Mouse (Mus musculus) forebrain, embryonic 13.5 days (tissue): ENCODE measurements around the gene Bcl3. TPM values are rescaled to one million over a fixed set of nuclear protein-coding genes. Genes with fewer than 3 reads are reported as not detected.

Source experiments
- ATAC-seq: fragments of 200-750 bp; cut with Nextera tagmentation; 2 replicates; pipeline ENCODE4 v1.8.0; 2017
- H3K27ac ChIP-seq: fragments of 300-500 bp; sonication (generic); 2 replicates; pipeline ENCODE4 v1.5.1; 2015; ENCODE audit warnings: inconsistent platforms, mild to moderate bottlenecking, moderate library complexity
- H3K27me3 ChIP-seq: fragments of 300-500 bp; sonication (generic); 2 replicates; pipeline ENCODE4 v1.6.1; 2015; ENCODE audit warnings: mild to moderate bottlenecking, inconsistent platforms
- H3K36me3 ChIP-seq: fragments of 300-500 bp; sonication (generic); 2 replicates; pipeline ENCODE4 v1.6.1; 2015; ENCODE audit warnings: mild to moderate bottlenecking, inconsistent platforms; ENCODE audit not compliant: poor library complexity, severe bottlenecking
- H3K4me1 ChIP-seq: fragments of 300-500 bp; sonication (generic); 2 replicates; pipeline ENCODE4 v1.6.1; 2015; ENCODE audit warnings: inconsistent platforms
- H3K4me2 ChIP-seq: fragments of 300-500 bp; sonication (generic); 2 replicates; pipeline ENCODE4 v1.6.1; 2015; ENCODE audit warnings: inconsistent platforms, mild to moderate bottlenecking, moderate library complexity
- H3K4me3 ChIP-seq: fragments of 300-500 bp; sonication (generic); 2 replicates; pipeline ENCODE4 v1.5.1; 2015; ENCODE audit warnings: mild to moderate bottlenecking, inconsistent platforms
- H3K9ac ChIP-seq: fragments of 300-500 bp; sonication (generic); 2 replicates; pipeline ENCODE4 v1.6.1; 2015; ENCODE audit warnings: mild to moderate bottlenecking, inconsistent platforms
- H3K9me3 ChIP-seq: fragments of 300-500 bp; sonication (generic); replicated peaks from 2 replicates; pipeline ENCODE4 v1.6.1; 2016; ENCODE audit warnings: inconsistent platforms
- WGBS: fragments of 180-500 bp; shearing (Covaris S2); methylation state at CpG from one replicate; pipeline ENCODE4 v1.1.7; 2015; 5-methylcytosine and 5-hydroxymethylcytosine counted together
- polyA plus RNA-seq: library from polyadenylated mRNA; unstranded; fragments of >200 nt; fragmentation: Nextera tagmentation; extraction: Ambion mirVana; gene quantifications from 2 replicates; pipeline ENCODE4 v1.2.1, GENCODE M21; 2015

Gene Bcl3
- polyA plus RNA-seq, result 0.23 and 0.49 TPM in 2 replicates

DNA sequence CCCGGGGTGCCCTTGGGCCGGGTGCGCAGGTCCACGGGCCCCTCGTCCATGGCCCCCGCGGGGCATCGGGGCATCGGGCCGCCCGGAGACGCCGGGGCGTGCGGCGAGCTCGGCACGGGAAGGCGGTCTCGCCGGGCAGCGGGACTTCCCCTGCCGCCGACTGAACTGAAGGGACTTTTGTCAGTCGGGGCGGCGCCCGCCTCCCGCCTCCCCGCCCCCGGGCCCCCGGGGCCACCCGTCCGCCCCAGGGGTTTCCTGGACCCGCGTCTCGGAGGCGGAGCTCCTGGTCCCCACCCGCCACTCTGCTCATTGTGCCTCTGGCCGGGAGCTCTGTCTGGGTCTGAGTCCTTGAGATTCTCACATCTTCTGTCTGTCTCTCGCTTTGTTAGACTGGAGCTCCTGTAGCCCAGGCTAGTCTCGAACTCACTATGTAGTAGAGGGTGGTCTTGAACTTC lies at the start of gene Bcl3:
Gene Bcl3 (minus strand): TSS at position 167 of the 455 bp plus-strand sequence.
- H3K9me3 ChIP-seq, result no peaks in the 10 kb centered on the region
- ATAC-seq, result no peak
- H3K9ac ChIP-seq, result peak within 1 kb of the TSS; percentile 48; the same call in 1 of the 2 replicates
- peaks cover 15% of the 10 kb centered on the region for H3K4me1 ChIP-seq
- WGBS, result 1% methylated on average over 19 of the region's 42 CpGs
- H3K4me3 ChIP-seq, result peak within 1 kb of the TSS; percentile 26
- H3K27me3 ChIP-seq, result peaks cover 66% of the 10 kb centered on the region
- H3K4me2 ChIP-seq, result peak within 1 kb of the TSS; percentile 56
- H3K27ac ChIP-seq, result no peak within 1 kb of the TSS
- H3K36me3 ChIP-seq, result no peaks in the 10 kb centered on the region

DNA sequence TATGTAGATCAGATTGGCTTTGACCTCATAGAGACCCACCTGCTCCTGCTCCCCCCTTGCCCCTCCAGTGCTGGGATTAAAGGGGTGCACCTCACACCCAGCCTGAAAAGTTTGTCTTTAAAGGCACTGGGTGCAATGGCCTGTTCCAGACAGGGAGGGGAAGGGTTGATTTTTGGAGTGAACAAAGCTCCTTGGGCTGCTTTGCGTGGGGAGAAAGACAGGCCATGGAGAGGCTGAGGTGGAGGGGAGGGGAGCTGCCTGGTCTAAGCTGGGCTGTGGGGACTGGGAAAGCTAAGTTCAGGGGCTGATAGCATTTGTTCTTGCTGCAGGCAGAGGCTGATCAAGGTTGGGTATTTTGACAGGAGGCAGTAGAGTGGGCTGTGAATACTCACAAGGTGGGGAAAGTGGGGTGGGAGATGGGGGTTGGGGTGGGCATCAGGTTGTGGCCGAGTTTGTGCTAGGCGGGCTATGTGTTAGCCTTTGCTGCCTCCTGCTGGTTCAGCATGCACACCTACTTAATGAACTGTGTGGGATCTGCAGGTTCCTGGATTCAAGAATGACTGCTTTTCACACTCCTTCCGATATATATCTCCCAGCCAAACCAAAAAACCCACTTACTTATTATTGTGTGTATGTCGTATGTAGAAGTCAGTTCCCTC lies 49.5 kb upstream of the Bcl3 start:
- H3K27ac ChIP-seq, result no peak overlapping the region
- no peak overlapping the region for H3K9ac ChIP-seq
- no peaks in the 10 kb centered on the region for H3K4me1 ChIP-seq
- no peak overlapping the region for H3K4me2 ChIP-seq
- no peak overlapping the region for H3K4me3 ChIP-seq
- H3K36me3 ChIP-seq, result no peaks in the 10 kb centered on the region
- ATAC-seq, result no peak
- H3K9me3 ChIP-seq, result no peaks in the 10 kb centered on the region
- no peaks in the 10 kb centered on the region for H3K27me3 ChIP-seq
- WGBS, result 49% methylated on average over 5 of the region's 5 CpGs

DNA sequence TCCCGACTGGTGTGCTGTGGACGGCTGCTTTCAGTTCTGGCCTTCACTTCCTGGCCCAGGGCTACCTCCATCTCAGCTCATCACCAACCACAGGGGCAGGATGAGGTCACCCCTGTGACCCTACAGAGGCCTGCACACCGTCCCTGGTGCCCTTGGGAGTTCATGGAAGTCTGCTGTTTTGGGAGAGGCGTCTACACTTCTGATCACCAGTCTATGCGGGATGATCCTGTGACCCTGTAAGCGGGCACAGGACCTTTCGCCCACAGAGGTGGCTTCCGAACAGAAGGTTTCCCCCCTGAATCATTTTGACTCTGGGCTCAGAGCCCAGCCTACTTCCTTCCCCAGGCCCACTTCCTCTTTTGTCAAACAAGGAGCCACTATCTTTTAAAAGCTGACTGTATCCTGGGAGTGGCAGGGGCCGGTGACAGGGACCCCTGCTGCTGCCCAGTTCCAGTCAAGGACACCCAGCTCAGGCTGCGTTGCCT lies 48.6 kb upstream of the Bcl3 start:
- ATAC-seq, result no peak
- no peak overlapping the region for H3K9ac ChIP-seq
- WGBS, result 70% methylated on average over 10 of the region's 10 CpGs
- H3K9me3 ChIP-seq, result no peaks in the 10 kb centered on the region; the same call in 1 of the 2 replicates
- H3K4me1 ChIP-seq, result no peaks in the 10 kb centered on the region
- H3K27ac ChIP-seq, result no peak overlapping the region
- no peak overlapping the region for H3K4me2 ChIP-seq
- H3K36me3 ChIP-seq, result no peaks in the 10 kb centered on the region
- no peak overlapping the region for H3K4me3 ChIP-seq
- H3K27me3 ChIP-seq, result no peaks in the 10 kb centered on the region

DNA sequence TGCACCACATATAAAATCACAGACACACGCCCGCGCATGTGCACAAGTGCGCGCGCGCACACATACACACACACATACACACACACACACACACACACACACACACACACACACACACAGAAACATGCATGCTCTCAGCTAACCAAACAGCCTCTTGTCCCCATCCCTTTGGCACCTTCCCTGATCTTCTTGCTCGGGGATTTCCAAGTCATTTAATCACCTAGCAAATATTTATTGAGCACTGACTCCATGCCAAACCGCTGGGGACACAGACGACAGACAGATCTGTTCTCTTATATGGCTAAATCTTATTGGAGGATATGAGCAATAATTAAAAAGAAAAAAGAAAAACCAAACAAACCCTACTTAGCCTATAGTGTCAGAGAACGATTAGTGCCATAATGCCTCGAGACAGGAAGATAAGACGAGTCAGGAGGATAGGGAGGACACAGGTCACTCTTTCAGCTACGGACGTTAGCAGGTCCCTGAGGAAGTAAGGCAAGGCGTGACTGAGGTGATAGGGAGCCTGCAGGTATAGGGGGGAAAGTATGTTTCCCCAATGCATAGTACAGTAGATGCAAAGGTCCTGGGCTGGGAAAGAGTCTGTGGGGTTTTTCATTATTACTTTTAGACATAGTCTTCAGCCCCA lies 45.3 kb upstream of the Bcl3 start:
- WGBS, result 89% methylated on average over 16 of the region's 16 CpGs
- Histone ChIP-seq H3K27me3 (no peaks in the 10 kb centered on the region), H3K4me1 (no peaks in the 10 kb centered on the region), H3K9ac (no peak overlapping the region), H3K4me3 (no peak overlapping the region), H3K27ac (no peak overlapping the region), H3K9me3 (no peaks in the 10 kb centered on the region; the same call in 1 of the 2 replicates), H3K4me2 (no peak overlapping the region), H3K36me3 (no peaks in the 10 kb centered on the region)
- no peak for ATAC-seq

DNA sequence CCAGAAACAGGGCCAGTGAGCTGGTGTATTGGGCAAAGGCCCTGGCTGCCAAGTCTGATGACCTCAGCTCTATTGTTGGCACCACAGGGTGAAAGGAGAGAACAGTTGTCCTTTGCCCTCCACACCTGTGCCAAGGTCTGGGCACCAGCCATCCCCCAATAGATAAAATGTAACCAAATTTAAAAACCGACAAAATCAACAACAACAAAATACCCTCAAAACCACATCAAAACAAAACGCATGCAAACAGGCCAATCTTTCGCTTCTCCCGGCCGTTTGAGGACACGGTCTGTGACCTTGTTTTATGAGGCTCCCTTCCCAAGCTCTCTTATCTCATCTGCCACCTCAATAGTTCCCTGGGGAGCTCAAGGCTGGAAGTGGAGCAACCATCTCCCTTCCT lies 43.9 kb upstream of the Bcl3 start:
- no peak overlapping the region for H3K4me2 ChIP-seq
- no peak overlapping the region for H3K4me3 ChIP-seq
- no peaks in the 10 kb centered on the region for H3K36me3 ChIP-seq
- no peak overlapping the region for H3K9ac ChIP-seq
- ATAC-seq, result no peak
- H3K27me3 ChIP-seq, result no peaks in the 10 kb centered on the region
- no peaks in the 10 kb centered on the region; the same call in 1 of the 2 replicates for H3K9me3 ChIP-seq
- H3K4me1 ChIP-seq, result no peaks in the 10 kb centered on the region
- 91% methylated on average over 6 of the region's 6 CpGs for WGBS
- no peak overlapping the region for H3K27ac ChIP-seq

DNA sequence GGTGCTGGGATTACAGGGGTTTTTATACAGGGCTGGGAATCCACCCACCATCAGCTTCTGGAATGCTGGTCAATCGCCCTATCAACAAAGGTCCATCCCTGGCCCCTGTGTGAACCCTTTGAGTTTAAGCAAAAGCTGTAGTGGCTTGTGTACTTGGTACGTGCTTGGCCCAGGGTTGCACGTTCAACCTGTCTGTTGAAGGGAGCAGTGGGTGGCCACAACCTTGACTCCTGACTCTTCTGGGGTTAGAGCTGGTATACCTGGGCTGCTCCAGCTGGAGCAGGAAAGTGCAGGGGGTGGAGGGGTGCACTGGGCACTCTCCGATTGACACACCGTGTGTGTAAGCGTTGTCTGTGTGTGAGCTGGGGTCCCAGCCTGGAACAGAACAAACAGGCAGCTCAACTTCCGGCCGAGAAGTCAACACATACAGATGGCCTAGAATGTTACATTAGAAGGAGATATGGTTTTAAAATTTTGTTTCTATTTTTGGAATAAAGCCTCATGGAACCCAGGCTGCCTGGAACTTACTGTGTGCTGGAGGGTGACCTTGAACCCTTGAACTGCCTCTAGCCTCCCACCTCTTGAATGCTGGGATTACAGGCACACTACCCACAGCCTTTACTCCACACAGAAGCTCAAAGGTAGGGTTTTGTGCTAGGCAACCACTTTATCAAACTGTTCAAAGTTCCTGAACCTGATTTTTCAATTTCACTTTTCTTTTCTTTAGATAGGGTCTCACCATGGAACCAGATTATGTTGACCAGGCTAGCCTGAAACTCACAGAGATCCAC lies 42.9 kb upstream of the Bcl3 start:
- Histone ChIP-seq H3K4me1 (no peaks in the 10 kb centered on the region), H3K4me3 (no peak overlapping the region), H3K9ac (no peak overlapping the region), H3K9me3 (no peaks in the 10 kb centered on the region; the same call in 1 of the 2 replicates), H3K27ac (no peak overlapping the region), H3K27me3 (no peaks in the 10 kb centered on the region), H3K36me3 (no peaks in the 10 kb centered on the region), H3K4me2 (no peak overlapping the region)
- 79% methylated on average over 8 of the region's 8 CpGs for WGBS
- ATAC-seq, result no peak

DNA sequence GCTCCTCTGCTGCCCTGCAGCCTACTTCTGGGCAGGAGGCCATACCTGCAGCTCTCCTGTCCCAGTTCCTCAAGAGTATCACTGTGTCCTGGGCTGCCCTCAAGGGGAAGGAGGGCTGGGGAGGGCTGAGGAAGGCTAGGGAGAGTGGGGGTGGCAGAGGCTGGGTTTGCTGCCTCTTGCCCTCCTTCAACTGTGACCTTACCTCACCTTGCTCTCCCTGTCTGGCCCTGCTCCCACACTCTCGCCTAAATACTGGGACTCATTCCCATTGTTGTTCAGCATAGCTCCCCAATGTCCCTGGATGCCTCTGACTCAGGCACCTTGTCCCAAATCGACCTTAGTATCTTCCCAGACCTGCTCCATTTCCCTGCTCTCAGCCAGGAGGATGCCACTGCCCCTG lies 41.7 kb upstream of the Bcl3 start:
- Histone ChIP-seq H3K27me3 (no peaks in the 10 kb centered on the region), H3K4me2 (no peak overlapping the region), H3K27ac (no peak overlapping the region), H3K4me3 (no peak overlapping the region), H3K9me3 (no peaks in the 10 kb centered on the region; the same call in 1 of the 2 replicates), H3K36me3 (no peaks in the 10 kb centered on the region), H3K9ac (no peak overlapping the region), H3K4me1 (no peaks in the 10 kb centered on the region)
- 43% methylated on average over 2 of the region's 2 CpGs for WGBS
- no peak for ATAC-seq

DNA sequence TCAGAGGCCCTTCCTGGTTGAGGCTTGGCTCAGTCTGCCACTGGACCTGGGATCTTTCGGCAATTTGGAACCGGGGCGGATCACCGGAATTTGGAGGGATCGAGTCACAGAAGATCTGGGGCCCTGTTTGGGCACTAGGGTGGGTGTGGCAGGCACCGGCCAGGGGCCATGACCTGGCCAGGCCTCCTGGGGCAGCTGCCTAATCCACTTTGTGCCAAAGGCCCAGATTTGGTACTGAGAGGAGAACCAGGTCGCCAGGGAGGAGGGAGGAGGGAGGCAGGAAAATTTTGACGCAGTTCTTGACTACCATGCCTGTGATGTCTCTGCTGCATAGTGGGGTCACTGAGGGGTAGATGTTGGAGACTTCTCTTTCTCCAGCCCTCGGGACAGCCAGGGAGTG lies 38.6 kb upstream of the Bcl3 start, which contains the start of gene Ceacam16:
Gene Ceacam16 (minus strand): TSS at position 101 of the 400 bp plus-strand sequence.
- Histone ChIP-seq H3K4me3 (no peak within 1 kb of the TSS), H3K27me3 (no peaks in the 10 kb centered on the region)
- WGBS, result 83% methylated on average over 9 of the region's 9 CpGs

DNA sequence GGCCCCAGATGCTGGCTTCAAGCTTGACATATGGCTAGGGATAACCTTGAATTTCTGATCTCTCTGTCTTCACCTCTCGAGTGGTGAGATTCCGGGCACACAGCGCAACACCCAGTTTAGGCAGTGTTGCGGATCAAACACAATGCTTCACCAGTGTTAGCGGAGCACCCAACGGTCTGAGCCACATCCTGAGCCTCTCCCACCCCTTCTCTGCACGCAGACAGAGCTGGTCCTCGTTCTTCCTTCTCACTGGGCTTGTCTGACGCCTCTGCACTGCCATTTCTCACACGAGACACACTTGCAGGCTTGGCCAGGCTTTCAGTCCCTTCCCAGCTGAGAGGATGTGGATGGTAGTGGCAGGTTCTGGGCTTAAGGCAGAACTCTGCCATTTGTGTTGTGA lies 37.2 kb upstream of the Bcl3 start:
- Histone ChIP-seq H3K36me3 (no peaks in the 10 kb centered on the region), H3K4me1 (no peaks in the 10 kb centered on the region), H3K27me3 (no peaks in the 10 kb centered on the region), H3K27ac (no peak overlapping the region), H3K9me3 (no peaks in the 10 kb centered on the region), H3K4me2 (no peak overlapping the region), H3K9ac (no peak overlapping the region), H3K4me3 (no peak overlapping the region)
- WGBS, result 80% methylated on average over 10 of the region's 10 CpGs
- no peak for ATAC-seq

More for the DNA sequence above, 38.6 kb upstream of the Bcl3 start, which contains the start of gene Ceacam16:
- Histone ChIP-seq H3K4me1 (no peaks in the 10 kb centered on the region), H3K9me3 (no peaks in the 10 kb centered on the region), H3K36me3 (no peaks in the 10 kb centered on the region), H3K9ac (no peak within 1 kb of the TSS), H3K4me2 (no peak within 1 kb of the TSS), H3K27ac (no peak within 1 kb of the TSS)
- ATAC-seq, result no peak

DNA sequence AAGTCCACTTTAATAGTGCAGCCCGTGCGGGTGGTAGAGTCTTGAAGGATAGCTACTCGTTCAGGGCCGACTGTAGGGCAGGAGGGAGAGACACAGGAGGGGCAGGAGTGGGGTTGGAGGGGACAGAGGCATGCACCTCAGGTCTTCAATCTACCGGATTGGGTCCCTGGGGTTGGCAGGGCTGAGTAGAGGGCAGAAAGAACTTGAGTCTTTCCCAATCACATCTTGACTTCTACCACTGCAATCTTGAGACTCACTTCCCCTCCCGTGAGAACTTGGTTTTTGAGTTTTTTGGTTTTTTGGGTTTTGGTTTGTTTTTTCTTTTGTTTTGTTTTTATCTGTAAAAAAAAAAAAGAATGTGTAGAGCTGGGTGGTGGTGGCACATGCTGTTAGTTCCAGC lies 33.7 kb upstream of the Bcl3 start:
- H3K4me3 ChIP-seq, result no peak overlapping the region
- ATAC-seq, result no peak
- no peaks in the 10 kb centered on the region for H3K36me3 ChIP-seq
- H3K9me3 ChIP-seq, result no peaks in the 10 kb centered on the region
- no peak overlapping the region for H3K27ac ChIP-seq
- H3K4me1 ChIP-seq, result peaks cover 6% of the 10 kb centered on the region; the same call in 1 of the 2 replicates
- WGBS, result 87% methylated on average over 6 of the region's 6 CpGs
- peaks cover 14% of the 10 kb centered on the region for H3K27me3 ChIP-seq
- no peak overlapping the region for H3K4me2 ChIP-seq
- no peak overlapping the region for H3K9ac ChIP-seq

DNA sequence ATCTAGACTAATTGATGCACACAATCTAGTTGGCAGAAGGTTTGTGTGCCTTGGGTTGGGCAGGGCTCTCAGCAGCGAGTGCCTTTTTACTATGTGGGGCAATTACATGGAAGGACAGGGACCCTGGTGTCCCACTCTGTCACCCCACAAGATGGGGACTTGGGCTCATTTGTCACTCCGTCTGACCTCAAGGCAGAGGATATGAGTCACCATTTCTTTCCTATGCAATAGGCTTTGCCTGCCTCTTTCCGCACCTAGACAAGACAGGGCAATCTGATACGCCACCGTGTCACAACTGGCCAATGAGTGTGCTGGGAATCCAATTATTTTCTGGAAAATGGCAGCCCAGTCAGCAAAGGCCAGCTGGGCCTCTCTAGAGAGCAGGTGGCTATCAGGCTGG lies 33.1 kb upstream of the Bcl3 start:
- Histone ChIP-seq H3K4me1 (peaks cover 6% of the 10 kb centered on the region; the same call in 1 of the 2 replicates), H3K9me3 (no peaks in the 10 kb centered on the region), H3K27me3 (peaks cover 18% of the 10 kb centered on the region), H3K27ac (no peak overlapping the region), H3K4me2 (no peak overlapping the region), H3K4me3 (no peak overlapping the region), H3K36me3 (no peaks in the 10 kb centered on the region), H3K9ac (no peak overlapping the region)
- WGBS, result 89% methylated on average over 5 of the region's 5 CpGs
- ATAC-seq, result no peak

DNA sequence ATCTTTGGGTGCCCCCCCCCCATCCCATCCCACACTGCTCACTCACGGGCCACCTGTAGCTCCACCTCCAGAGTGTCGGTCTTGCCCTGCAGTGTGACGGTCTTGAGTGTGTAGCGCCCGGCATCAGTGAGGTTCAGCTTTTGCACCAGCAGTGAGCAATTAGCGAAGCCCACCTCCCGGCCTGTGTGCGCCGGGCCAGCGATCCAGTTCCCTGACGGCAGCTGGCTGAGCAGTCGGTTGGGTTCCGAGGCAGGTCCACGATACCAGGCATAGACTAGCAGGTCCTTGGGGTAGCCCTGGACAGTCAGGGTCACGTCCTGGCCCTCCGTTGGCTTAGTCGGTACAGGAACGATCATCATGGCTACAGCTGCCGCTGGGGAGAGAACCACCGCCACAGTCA lies 31.0 kb upstream of the Bcl3 start:
- no peak for ATAC-seq
- Histone ChIP-seq H3K27me3 (peaks cover 20% of the 10 kb centered on the region), H3K4me1 (peaks cover 6% of the 10 kb centered on the region; the same call in 1 of the 2 replicates), H3K27ac (no peak overlapping the region), H3K4me2 (no peak overlapping the region), H3K9ac (no peak overlapping the region), H3K36me3 (no peaks in the 10 kb centered on the region), H3K9me3 (no peaks in the 10 kb centered on the region), H3K4me3 (no peak overlapping the region)
- WGBS, result 91% methylated on average over 20 of the region's 20 CpGs
